Mouse (Mus musculus): ENCODE results near the gene Shisa8.
"Not testable (repeated sequence)": the region's sequence is repeated elsewhere in the genome, so short reads cannot be mapped to it uniquely, and the experiment has no call there.

Gene Shisa8

DNA sequence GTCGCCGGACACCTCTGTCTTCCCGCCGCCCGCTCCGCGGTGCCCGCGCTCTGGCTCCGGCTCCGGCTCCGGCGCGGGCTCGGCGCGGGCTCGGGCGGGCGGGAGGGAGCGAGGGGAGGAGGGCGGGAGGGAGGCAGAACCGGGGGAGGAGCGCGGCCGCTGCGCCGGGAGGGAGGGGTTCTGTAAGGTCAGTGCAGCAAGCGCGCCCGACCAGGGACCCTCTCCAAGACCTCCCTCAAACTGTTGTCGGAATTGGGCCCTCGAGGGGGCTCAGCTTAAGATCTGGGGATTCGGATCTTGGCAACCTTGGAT lies at the start of gene Shisa8:
Gene Shisa8, minus strand, starts transcription at position 64 of the 312 bp plus-strand sequence.
- DNase-seq (ENCODE audit: low spot score in 2 of 2): no peak

DNA sequence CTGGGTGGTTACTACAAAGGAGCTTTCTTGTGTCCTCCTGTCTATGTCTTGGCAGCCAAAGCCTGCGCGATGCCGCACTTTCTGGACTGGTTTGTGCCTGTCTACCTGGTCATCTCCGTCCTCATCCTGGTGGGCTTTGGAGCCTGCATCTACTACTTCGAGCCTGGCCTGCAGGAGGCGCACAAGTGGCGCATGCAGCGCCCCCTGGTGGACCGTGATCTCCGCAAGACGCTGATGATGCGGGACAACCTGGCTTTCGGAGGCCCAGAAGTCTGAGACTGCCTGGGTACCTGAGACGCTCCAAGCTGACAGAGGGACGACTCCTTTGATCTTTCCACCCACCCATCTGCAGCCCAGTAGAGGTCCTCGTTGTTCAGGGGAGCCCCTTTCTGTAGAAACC lies 46.9 kb upstream of the Shisa8 start:
- peak; percentile 83 for DNase-seq (ENCODE audit: low spot score in 2 of 2)

DNA sequence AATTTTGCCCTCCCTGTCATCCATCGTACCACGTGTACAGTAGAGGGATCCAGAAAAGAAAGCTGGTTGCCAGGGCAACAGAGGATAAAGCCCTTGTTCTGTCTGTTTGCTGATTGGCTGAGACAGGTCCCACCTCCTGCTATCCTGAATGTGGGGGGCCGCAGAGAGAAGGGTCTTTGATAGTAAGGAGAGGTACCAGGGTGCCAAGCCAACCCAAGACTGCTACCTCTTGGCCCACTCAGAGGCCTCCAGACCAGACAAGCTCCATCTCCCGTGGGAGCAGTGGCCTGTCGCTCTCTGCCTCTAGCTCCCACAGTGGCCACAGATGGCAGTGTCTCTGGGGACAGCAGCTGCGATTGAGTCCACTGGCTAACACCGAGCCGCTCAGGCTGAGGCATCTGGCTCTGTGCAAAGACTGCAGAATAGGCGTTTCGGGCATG lies 43.3 kb upstream of the Shisa8 start:
- peak; percentile 92 to 97 for DNase-seq (ENCODE audit: low spot score in 2 of 2)

DNA sequence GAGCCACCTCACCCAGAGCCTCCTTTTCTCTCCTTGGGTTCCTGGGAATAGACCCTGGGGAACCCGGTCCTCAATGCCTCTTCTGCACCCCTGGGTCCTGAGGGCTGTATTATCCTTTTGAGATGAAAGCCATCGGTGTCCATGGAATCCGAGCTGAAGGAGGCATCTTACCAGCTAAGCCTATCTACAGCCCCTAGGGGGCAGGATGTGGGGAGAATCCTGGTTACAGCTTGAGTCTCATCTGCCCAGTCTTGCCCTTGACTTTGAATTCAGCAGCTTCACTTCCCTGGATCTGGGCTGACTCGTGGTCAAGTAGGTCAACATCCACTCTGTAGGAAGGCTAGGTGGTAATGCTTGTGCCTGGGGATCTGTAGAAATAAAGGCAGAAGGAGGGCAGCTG lies 42.6 kb upstream of the Shisa8 start:
- peak in 1 of 2 experiments; percentile 55 for DNase-seq (ENCODE audit: low spot score in 2 of 2)

DNA sequence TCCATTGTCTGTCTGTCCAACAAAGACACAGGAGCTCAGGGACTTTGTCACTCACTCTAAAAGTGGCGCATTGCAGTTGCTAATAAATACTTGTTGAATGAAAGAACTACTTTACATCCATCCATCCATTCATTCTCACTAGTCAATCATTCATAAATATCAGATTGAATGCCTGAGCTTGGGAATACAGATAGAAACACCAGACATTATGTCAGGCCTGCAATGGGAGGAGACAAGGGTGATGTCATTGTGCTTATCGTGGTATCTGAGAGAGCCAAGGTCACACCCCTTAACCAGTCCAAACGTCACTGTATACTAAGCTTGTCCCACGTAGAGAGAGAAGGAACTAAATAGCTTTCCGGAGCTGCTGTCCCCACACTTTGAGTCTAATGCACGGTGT lies 39.5 kb upstream of the Shisa8 start, which contains the start of gene 1500009C09Rik:
Gene 1500009C09Rik, plus strand, starts transcription at position 301 of the 400 bp plus-strand sequence.
- no peak for DNase-seq (ENCODE audit: low spot score in 2 of 2)

DNA sequence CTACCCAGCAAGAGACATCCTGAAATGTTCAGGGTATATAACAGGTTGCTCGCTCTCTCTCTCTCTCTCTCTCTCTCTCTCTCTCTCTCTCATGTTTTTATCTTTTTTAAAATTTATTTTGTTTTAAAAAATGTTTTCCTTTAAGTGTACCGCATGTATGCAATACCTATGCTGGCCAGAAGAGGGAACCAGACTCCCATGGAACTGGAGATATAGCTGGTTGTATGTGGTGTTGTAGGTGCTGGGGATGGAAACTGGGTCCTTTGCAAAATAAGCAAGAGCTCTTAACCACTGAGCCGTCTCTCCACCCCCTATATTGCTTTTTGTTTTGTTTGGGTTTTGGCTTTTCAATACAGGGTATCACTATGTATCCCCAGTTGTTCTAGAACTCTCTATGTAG lies 39.0 kb upstream of the Shisa8 start:
- DNase-seq (ENCODE audit: low spot score in 2 of 2): no peak

DNA sequence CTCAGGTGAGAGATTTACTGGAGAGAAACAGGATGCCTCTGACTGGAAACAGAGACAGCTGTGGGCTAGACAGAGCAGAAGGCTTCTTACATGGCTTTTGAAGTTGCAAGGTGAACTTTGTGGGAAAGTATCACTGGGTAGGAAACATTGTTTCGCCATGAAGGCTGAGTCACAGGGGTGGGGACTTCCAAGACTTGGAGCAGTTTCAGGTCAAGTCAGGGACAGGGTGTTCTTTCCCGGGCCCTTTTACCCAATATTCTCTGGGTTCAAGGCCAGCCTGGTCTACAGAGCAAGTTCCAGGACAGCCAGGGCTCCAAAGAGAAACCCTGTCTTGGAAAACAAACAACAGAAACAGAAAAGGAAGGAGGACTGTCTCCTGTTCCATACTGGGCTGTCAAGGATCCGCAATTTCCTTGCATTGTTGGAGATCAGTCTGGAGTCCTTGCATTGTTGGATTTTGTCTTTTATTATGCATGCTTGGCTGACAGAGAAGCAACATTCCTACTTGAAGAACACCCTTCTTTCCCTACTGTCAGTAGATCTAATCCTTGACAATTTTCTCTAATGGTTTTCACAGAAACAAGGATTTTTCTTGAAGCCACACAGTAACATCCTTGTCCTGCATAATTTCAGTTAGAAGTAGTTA lies 34.6 kb upstream of the Shisa8 start:
- DNase-seq (ENCODE audit: low spot score in 2 of 2): no peak

DNA sequence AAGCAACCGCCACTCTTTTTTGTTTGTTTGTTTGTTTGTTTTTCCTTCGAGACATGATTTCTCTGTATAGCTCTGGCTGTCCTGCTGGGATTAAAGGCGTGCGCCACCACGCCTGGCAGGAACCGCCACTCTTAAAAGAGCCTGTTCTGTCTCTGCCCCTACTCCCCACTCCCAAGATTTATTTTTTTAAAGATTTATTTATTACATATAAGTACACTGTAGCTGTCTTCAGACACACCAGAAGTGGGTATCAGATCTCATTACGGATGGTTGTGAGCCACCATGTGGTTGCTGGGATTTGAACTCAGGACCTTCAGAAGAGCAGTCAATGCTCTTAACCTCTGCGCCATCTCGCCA lies 32.2 kb upstream of the Shisa8 start:
- not testable (repeated sequence) for DNase-seq (ENCODE audit: low spot score in 2 of 2)

DNA sequence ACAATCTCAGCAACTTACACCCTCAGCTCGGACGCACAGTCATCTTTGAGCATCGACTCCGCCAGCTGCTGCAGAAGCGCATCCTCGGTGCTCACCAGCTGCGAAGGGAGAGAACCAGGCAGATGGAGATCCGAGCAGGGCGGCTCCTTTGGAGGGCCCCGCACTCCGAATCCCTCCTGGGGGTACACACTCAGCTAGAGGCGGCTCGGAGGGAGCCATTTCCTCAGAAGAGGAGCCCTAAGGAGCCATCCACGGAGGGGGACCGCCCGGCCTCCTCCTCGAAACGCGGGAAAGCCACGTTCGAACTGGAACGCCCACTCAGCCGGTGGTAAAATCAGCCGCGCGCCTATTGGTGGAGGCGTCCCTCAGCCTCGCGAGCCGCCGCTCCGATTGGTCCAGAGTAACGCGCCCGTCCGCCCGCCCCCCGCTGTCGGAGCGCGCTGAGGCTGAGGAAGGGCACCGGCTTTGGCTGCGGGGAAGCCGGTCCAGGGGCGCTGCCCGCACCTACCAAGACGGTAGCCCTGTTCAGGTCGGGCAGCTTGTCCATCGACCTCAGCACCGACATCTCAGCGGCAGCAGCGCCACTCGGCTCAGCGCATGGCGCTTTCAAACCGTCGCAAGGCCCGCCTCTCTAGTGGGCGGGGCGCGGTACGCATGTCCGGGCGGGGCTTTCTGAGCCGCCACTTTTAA lies 31.6 kb upstream of the Shisa8 start, which contains the start of gene Cenpm:
Gene Cenpm, minus strand, starts transcription at position 634 of the 690 bp plus-strand sequence.
- peak; percentile 96 to 97 for DNase-seq (ENCODE audit: low spot score in 2 of 2)

DNA sequence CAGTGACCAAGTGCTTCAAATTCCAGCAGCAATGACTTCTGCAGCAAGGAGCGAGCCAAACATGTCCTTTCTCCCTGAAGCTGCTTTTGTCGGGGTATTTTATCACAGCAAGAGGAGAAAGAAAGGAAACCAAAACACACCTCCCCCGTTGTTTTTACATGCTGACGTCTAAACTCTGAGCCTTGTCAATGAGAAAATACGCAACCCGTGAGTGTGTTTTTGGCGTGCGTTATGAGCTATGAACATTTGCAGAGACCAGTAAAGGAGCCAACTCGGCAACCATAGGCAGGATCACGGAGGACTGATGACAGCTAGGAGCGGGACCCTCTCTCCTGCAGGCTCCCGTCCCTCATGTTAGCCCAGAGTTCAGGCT lies 31.1 kb upstream of the Shisa8 start:
- DNase-seq (ENCODE audit: low spot score in 2 of 2): no peak

DNA sequence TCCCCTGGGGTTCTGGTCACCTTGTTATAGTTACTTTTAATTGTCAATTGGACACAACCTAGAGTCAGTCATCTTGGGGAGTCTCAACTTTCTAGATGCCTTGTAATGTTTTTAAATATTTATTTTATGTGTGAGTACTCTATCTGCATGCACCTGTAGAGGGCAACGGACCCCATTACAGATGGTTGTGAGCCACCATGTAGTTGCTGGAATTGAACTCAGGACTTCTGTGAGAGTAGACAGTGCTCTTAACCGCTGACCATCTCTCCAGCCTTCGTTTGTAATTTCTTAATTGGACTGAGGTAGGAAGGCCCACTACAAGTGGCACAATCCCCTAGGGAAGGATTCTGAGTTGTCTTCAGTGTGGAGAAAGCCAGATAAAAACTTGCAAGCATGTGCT lies 30.7 kb upstream of the Shisa8 start:
- DNase-seq (ENCODE audit: low spot score in 2 of 2): no peak

DNA sequence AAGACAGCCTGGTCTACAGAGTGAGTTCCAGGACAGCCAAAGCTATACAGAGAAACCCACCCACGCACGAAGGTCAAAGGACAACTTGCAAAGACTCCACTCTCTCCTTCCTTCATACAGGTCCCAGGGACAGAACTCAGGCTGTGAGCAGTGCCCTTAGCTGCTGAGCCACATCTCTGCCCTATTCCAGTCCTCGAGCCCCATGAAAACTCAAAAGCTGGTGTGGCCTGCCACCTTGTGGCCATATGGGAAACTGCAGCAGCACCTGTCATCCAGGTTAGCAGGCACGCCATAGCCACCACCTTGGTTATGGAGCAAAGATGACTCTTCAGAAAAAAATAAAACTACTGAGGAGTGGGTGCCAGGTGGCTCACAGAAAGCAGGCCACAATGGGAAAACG lies 23.9 kb upstream of the Shisa8 start:
- peak; percentile 81 to 87 for DNase-seq (ENCODE audit: low spot score in 2 of 2)

DNA sequence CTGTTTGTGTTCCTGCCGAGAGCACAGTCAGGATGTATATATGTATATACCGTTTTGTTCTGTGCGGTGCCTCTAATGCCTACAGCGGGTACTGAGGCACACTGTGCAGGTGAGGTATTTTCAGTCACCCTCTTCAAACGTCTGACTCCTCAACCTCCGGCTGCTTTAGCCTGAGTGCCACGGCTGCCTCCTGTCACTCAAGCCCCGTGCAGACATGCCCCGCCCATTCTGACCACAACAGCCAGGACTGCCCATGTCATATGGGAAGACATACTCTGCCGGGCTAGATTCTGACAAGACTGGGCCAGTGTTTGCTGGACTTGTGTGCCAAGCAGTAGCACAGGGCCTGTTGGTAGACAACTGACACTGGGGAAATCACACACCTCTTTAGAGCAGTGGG lies 23.0 kb upstream of the Shisa8 start:
- no peak for DNase-seq (ENCODE audit: low spot score in 2 of 2)

DNA sequence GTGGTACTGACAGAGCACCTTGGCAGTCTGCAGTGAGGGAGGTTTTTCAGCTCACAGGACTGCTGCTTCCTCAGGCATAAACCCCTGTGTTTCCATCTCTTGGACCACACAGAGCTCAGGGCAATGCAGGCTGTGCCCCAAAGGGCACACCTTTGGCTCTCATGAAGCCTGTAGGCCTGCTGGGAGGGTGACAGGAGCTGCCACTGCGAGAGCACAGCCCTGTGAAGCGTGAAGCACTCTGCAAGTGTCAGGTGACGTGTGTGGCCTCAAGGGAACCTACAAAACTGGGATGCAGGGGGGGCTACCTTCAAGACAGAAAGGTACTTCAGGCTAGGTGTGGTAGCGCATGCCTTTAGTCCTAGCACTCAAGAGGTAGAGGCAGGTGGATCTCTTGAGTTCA lies 20.0 kb upstream of the Shisa8 start:
- DNase-seq (ENCODE audit: low spot score in 2 of 2): no peak

DNA sequence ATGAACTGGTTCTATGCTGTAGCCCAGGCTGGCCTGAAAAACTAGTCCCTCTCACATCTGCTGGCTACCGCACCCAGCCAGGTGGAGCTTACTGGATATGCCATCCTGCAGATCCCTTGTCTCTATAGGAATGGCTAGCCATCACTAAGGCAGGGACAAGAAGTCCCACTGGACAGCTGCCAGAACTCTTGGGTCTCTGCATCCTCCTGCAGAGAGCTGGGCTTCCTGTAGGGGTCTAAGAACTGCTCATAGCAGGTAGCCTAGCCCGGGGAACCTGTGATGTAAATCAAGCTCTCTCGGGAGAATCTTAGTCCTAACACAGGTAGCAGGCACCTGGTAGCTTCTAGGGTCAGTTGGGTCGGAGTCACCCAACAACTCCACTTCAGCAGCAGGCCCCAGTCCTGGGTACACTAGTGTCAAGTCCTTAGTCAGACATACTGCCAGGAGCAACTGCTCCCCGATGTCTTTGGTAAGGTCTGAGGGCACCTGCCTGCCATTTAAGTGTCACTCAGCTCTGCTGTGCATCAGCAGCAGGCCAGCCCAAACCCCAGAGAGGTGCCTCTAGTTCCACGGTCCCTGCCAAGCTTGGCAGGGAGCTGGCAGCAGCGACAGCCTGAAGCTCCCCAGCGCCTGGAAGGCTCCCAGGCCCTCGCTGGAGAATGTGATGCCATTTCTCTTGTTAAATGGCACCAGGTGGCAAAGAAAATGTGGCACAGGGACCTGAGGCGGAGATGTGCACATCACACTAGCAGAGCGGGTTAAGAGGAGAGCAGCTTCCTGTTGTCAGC lies 19.2 kb upstream of the Shisa8 start:
- peak; percentile 73 for DNase-seq (ENCODE audit: low spot score in 2 of 2)

DNA sequence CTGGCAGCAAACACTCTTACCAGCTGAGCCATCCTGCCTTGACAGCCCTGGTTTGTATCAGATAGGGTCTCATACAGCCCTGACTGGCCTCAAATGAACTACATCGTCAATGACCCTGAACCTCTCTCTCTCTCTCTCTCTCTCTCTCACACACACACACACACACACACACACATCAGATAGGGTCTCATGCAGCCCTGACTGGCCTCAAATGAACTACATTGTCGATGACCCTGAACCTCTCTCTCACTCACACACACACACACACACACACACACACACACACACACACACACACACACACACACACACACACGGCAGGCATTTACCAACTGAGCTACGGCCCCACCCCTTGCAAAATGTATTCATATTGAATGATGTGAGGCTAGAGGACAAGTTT lies 18.5 kb upstream of the Shisa8 start:
- DNase-seq (ENCODE audit: low spot score in 2 of 2): no peak

DNA sequence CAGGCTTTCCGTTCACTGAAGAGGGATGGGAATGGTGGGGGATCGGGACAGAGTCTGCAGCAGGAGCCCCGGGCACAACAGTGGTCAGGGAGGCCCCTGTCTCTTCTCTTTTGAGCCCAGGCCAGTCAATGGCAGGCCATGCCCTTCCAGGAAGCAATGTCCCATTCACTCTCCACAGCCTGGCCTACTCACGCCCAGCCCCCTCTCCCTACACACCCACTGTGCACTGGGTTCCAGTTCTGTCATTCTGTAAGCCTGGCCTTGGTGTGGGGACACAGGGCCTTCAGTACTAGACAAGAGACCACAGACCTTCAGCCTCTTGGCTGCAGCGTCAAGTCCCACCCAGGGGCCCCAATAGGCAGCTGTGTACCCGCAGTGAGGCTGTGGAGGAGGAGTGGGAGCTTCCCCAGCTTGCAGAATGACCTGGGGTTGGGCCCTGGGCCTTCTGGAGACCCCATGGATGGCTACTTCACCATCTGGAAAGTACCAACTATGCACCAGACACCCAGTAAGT lies 17.5 kb upstream of the Shisa8 start:
- DNase-seq (ENCODE audit: low spot score in 2 of 2): no peak

DNA sequence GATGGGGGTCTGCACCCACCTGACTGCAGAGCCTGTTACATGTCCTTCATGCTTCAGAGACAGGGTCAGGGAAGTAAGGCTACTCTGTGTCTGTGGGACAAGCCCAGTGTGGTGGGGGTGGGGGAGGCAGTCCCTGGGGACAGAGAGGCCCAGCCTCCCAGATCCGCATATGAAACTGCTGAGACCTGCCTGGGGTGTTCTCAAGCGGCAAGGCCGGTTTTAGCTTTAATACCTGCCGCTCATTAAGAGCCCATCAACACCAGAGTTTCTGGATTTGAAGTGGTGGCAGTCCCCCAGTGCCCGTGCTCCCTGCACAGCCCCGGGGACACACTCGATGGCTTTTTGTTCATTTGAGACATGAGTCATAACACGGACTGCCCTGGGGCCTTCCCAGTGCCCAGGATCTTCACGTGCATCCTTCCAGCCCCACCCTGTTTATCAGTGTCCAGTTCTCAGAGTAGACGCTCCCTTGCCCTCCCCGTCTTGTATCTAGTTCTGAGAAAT lies 17.0 kb upstream of the Shisa8 start:
- no peak for DNase-seq (ENCODE audit: low spot score in 2 of 2)

DNA sequence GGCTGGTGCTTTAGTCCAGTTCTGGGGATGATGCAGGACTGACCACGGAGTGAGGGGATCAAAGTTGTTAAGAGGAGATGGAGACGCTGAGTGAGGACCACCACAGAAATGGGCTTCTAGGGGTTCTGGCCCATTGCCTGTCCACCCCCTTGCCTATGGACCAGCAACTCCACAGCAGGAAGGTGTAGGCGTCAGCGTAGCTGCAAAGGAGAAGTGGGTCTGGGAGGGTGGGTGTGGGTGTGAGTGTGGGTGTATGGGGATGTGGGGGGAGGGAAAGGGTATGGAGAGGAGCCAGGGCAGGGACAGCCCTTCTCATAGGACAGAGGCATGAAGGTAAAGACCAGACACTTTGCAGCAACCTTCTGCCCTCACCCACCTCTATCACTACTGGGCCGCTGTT lies 13.2 kb upstream of the Shisa8 start:
- DNase-seq (ENCODE audit: low spot score in 2 of 2): no peak

DNA sequence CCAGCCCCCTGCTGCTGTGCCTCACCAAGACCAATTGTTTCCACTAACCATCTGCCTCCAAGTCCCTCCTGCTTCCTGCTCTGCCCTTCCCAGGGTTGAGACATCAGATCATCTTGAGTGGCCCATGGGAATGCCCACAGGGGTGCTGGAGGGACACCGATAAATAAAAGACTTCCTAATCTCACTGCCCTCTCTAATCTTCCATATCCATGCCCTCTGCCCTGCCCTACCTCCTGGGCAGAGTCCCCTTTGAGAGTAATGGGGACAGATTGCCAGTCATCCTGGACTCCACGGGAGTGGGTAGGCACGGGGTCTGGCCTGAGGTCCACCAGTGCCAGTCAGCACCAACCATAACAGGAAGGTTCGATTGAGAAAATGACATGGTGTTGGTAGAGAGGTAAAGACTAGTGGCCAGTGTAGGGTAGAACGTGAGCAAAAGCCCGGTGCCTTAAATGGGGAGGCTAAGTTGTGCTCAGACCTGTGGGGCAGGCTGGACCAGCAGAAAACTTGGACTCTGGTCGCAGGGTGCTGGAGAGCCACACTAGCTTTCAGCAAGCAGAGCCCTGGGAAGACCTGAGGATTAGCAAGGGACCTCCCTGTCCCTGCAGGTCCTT lies 12.1 kb upstream of the Shisa8 start:
- DNase-seq (ENCODE audit: low spot score in 2 of 2): no peak

DNA sequence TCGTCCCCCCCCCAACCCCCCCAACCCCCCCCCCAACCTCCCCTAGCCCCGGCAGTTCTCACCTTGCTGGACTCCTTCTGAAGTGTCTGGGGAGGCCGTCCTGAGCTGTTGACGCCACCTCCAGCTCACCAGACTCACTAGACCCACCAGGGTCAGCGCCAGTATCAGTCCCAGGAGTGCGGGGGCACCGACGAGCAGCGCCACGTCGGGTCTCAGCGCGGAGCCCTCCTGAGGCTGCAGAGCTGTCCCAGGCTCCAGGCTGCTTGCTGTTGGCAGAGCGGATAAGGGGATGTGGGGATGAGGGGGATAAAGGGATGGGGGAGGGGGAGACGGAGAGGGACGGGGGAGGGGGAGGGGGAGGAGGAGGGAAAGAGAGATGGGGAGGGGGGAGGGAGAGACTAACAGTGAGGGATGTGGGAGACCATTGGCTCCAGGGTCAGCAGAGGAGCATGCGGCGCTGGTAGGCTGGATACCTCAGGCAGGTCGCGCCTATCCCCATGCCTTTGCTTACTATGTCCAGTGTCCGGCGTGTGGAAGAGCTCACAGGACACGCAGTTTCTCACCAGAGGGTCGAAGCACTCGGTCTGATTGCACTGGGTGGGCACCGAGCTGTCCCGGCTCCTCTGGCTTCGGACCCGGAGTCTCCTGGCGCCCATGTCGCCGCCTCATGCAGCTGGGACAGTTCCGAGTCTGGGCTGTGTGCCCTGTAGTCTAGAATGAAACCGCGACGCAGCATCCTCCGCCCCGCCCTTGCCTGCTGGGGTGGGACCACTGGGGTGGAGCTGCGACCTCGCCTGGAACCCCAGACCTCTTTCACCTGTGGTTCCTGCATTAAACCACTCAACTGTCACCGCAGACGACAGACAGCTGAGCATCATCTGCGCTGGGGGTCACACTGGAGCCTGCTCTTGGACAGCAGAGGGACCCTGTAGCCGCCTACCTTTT lies 11.3 kb upstream of the Shisa8 start, which contains the start of gene Tnfrsf13c:
Gene Tnfrsf13c, minus strand, starts transcription at position 713 of the 945 bp plus-strand sequence.
- peak in 1 of 2 experiments; percentile 57 for DNase-seq (ENCODE audit: low spot score in 2 of 2)

All from right cerebral cortex, postnatal 10 days (tissue).